Mouse (Mus musculus): ENCODE data around the gene Dcpp2. TPM values are rescaled to one million over a fixed set of nuclear protein-coding genes. Genes with fewer than 3 reads are reported as not detected.
A peak's percentile ranks its signal among the peaks of the same experiment; 100 is the strongest.
"Not testable (repeated sequence)": the region's sequence is repeated elsewhere in the genome, so short reads cannot be mapped to it uniquely, and the experiment has no call there.

Dcpp2 gene
- total RNA-seq (2015; ENCODE audit: low replicate concordance), result not detected in 2 replicates
- total RNA-seq (2017; ENCODE audit: low replicate concordance), result not detected in 2 replicates

DNA sequence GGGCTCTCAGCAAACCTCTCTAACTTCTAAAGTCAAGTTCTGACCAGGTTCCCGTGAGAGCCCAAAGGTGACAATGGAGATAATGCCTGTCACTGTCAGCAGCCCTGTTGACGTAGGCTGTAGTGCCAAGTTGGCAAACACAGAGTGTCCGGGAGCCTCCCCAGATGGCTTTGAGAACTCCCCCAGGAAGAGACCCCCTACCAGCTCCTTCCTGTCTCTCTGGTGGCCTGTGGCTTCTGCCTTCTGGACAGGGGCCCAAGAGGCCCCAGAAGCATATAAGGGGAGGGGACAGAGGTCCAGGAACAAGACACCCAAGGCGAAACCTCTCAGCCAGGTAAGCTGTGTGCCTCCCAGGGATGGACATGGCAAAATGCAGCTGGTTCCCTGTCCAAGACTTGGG lies at the start of gene Dcpp2, which contains the start of gene Dcpp1:
Gene Dcpp2, plus strand, starts transcription at position 305 of the 400 bp plus-strand sequence.
Gene Dcpp1, plus strand, starts transcription at position 301 of the 400 bp plus-strand sequence.
- ATAC-seq (replicated peaks; ENCODE audit: low FRiP score, poor library complexity, severe bottlenecking), result not testable (repeated sequence)

DNA sequence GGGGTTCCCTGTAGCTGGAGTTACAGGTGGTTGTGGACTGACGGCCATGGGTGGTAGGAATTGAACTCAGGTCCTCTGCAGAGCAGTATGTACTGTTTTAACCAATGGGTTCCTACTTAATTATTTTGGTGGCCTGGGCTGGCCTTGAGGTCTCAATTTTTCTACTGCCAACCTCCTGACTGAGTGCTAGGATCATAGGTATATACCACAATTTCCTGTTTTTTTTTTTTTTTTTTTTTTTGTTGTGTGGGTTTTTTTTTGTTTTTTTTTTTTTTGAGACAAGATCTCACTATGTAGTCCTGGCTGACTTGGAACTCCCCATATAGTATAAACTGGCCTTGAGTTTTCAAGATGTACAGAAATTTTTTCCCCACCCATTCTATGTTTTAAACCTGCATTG lies 49.5 kb upstream of the Dcpp2 start:
- no peak for ATAC-seq (replicated peaks; ENCODE audit: low FRiP score, poor library complexity, severe bottlenecking)

DNA sequence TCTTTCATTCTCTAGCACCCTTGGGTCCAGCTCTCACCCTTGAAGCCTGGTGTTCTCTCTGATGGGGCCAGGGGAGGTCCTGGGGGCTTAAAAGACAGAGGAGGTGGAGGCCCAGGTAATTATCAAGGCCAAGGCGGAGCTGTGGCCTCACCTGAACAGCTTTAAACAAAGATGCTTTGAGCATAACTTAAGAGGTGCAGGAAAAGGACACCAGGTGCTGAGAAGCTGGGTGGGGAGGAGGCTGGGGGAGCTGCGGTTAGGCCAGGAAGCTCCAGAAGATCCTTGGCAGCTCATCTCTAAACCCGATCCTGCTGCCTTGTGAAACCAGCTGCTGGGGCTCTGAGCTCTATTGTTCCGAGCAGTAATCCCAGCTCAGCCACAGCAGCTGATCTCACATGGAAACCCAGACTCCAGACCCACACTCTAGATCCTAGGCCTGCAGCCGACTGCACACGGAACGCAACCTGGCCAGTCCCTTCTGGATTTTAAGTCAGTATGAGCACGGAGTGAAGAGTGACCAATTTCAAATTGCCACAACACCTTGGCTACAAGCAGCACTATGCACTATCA lies 44.6 kb upstream of the Dcpp2 start, which contains the start of gene Prss33:
Gene Prss33, minus strand, starts transcription at position 51 of the 570 bp plus-strand sequence.
- ATAC-seq (replicated peaks; ENCODE audit: low FRiP score, poor library complexity, severe bottlenecking), result no peak

DNA sequence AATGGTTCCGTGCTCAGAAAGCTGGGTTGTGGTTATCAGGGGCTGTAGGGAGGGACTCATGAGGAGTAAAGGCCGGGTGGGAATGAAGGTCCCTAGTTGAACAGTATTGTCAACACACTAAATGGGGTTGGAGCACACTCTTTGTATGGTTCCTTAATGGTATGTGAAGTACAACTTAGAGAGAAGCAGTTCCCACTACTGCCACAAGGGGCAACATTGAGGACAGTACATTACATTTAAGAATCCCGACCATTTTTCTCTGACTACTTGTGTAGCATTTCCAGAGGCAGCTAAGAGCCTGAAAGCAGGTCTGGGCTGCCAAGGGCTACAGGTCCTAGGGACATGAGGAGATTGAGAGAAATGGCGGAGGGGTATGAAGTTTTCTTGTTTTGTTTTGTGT lies 39.5 kb upstream of the Dcpp2 start:
- peak; percentile 72 for ATAC-seq (replicated peaks; ENCODE audit: low FRiP score, poor library complexity, severe bottlenecking)

DNA sequence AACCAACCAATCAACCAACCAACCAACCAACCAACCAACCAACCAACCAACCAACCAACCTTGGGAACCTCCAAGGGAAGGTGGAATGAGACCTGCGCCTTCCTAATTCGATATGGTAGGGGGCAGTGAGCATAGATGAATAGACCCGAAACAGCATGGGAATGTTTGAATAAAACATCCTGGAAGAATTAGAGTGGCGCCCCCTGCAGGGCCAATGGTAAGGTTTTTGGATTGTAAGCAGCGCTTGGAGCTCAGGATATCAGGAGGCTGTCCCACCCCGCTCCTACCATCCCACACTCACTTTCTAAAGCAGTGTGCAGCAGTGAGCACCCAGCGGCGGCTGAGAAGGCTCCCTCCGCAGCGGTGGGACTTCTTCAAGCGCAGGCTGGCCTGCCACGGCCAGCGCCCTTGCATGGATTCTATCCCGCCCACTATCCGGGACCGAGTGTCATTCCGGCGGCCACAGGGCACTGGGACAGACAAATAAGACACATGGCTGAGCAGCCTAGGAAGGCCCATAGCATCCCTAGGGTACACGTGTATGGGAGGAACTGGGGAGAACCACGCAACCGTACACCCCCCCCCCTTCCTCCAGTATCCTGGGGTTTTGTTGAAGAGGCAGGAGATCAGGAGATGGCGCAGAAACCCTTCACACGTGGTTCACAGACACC lies 37.4 kb upstream of the Dcpp2 start:
- ATAC-seq (replicated peaks; ENCODE audit: low FRiP score, poor library complexity, severe bottlenecking), result no peak

DNA sequence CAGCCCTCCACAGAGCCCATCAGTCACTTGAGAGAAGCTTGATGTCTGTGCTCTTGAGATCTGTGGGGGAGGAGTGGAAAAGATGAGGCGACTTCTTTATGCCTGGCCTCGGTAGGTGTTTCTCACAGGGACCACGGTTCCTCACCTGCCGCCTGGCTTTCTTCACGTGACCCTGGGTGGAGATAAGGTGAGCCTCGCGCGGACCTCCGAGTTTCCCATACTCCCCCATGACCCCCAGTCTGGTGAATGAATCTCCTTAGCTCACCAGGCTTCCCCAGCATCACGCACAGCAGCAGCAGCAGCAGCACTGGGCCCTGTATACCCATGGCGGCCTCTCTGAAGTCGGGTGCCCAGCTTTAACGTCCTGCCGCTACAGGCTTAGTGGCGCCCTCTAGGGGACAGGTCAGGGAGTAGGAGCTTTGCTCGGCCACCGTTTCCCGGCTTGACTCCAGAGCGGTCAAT lies 36.8 kb upstream of the Dcpp2 start, which contains the start of the genes Prss32 and Prss41:
Gene Prss32, plus strand, starts transcription at position 44 of the 462 bp plus-strand sequence.
Gene Prss41, minus strand, starts transcription at position 361 of the 462 bp plus-strand sequence.
- ATAC-seq (replicated peaks; ENCODE audit: low FRiP score, poor library complexity, severe bottlenecking), result peak; percentile 64

DNA sequence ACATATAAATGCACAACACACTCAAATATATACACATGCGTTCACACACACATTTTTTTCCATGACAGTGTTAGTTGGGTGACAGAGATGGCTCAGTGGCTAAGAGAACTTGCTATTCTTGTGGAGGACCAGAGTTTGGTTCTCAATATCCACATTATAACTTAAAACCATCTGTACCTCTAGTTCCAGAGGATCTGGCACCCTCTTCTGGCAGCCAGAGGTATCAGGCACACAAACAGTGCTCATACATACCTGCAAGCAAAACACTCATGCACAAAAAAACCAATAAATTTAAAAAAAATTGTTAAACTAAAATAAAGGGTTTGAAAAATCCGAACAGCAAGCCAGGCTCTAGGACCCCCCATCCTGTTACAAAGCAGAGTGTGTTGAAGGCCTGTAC lies 30.7 kb upstream of the Dcpp2 start:
- ATAC-seq (replicated peaks; ENCODE audit: low FRiP score, poor library complexity, severe bottlenecking), result no peak

DNA sequence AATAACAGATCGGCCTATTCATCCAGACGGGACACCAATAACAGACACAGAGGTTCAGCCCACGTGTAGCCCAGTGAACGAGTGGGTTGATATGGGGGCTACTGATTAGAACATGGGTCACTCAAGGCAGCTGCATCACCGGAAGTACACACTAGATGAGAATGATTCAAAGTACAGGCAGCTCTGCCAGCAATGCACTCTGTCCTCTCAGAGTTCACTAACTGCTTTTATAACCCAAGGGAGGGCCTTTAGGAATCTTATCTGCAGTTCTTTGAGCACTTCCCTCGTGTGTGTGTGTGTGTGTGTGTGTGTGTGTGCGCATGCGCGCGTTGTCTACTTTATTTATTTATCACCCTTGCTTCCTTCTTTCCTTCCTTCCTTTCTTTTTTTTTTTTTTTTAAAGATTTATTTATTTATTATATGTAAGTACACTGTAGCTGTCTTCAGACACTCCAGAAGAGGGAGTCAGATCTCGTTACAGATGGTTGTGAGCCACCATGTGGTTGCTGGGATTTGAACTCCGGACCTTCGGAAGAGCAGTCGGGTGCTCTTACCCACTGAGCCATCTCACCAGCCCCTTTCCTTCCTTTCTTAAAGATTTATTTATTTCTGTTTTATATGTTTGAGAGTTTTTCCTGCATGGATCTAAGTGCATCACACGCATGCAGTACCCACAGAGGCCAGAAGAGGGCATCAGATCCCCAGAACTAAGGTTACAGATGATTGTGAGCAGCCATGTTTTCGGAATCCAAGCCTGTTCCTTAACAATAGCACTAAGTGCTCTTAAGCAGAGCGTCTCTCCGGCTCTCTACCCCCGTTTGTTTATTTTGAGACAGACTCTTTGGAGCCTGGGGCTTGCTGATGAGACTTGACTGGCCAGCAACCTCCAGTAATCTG lies 29.6 kb upstream of the Dcpp2 start:
- ATAC-seq (replicated peaks; ENCODE audit: low FRiP score, poor library complexity, severe bottlenecking), result 0 out of 2 replicates have a peak, but pooled peaks have one; percentile 47

DNA sequence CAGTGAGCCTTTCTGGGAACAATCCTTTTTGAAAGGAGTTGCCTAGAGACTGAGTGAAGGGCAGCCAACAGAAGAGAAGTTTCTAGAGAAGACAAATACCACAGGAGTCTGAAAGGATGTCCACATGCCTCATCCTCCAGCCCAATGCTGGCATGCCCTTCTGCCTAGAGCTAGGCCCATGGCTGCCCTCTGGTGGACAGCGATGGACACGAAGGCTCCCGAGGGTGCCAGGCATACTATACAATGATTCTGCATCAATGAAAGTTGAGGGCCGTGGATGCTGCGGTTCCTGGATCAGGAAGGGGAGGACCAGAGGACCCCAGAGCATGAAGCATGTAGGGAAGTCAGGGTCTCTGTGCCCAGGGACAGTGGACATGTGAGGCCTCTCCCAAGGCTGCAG lies 27.4 kb upstream of the Dcpp2 start:
- peak; percentile 84 for ATAC-seq (replicated peaks; ENCODE audit: low FRiP score, poor library complexity, severe bottlenecking)

DNA sequence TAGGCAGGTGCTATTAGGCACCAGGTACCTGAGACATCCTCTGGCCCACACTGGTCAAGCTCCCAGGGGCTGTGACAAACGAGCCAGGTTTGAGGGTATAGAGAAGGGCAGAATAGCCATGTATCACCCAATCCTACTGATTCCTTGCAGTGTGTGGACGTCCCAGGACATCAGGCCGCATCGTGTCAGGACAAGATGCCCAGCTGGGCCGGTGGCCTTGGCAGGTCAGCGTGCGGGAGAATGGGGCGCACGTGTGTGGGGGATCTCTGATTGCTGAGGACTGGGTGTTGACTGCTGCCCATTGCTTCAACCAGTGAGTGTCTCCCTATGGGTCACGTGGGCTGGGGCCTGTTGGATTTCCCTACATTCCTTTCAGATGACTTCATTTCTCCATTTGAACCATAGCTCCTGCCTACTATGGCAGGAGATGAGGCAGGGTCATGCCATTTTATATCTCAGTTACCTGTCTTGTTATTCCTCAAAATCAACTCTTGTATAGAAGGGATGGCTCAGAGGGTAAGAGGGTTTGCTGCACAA lies 26.4 kb upstream of the Dcpp2 start:
- no peak for ATAC-seq (replicated peaks; ENCODE audit: low FRiP score, poor library complexity, severe bottlenecking)

DNA sequence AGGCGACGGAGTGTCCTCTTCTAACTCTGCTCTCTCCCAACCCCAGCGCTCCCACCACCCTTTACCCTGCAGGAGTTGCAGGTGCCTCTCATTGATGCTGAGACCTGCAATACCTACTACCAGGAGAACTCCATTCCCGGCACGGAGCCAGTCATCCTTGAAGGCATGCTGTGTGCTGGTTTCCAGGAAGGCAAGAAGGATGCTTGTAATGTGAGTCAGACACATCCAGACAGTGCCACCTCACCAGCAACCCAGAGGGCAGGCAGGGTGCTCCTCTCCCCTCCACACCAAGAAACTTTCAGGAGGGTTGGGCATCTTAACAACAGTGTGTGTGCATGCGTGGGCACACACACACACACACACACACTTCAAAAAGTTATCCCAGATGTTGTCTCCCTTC lies 23.5 kb upstream of the Dcpp2 start:
- no peak for ATAC-seq (replicated peaks; ENCODE audit: low FRiP score, poor library complexity, severe bottlenecking)

DNA sequence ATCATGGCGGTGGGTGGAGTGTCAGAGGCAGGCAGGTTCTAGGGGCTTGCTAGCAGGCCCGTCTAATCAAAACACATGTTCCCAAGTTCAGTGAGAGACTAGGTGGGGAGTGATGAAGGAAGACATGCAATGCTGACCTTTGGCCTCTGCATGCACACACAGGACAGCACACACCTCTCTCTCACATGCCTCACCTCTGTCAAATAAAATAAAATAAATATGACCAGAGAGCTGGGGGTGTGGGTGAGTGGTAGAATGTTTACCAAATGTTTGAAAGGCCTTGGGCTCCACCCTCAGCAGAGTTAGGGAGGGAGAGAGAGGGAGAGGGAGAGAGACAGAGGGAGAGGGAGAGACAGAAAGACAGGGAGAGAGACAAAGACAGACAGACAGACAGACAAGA lies 22.8 kb upstream of the Dcpp2 start:
- no peak for ATAC-seq (replicated peaks; ENCODE audit: low FRiP score, poor library complexity, severe bottlenecking)

DNA sequence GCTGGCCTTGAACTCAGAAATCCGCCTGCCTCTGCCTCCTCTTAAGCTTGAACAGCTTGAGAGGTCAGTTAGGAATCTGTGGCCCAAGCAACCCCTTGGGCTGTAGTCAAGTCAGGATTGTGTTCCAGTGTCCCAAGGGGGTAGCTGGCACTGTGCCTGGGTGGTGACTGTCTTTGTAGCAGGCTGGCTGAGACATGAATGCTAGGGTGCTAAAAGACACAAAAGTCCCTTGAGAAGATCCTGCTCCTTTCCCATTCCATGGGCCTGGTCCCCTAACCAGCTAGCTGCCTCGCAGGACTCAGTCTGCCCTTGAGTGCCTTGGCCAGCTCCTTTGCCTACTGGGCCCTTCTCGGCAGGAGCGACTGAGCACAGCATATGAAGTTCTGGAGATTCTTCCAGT lies 17.8 kb upstream of the Dcpp2 start:
- no peak for ATAC-seq (replicated peaks; ENCODE audit: low FRiP score, poor library complexity, severe bottlenecking)

DNA sequence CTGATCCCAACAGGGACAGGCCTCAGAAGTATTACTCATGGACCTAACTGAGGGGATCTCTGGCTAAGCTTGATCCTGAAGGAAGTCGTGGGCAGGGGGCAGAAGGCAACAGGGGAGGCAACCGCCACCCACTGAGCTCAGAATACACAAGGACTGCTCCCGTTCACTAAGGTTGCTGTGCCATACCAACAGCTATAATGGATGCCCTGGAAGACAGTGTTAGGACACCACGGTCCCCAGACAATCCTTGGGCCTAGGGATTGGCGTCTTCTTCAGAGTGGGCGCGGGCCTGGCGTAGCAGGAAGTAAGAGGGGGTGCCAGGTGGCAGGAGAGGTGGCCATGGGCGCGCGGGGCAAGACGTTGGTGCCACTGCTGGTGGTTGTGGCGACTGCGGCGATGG lies 12.9 kb upstream of the Dcpp2 start, which contains the start of gene Prss21:
Gene Prss21, plus strand, starts transcription at position 301 of the 400 bp plus-strand sequence.
- ATAC-seq (replicated peaks; ENCODE audit: low FRiP score, poor library complexity, severe bottlenecking), result no peak

DNA sequence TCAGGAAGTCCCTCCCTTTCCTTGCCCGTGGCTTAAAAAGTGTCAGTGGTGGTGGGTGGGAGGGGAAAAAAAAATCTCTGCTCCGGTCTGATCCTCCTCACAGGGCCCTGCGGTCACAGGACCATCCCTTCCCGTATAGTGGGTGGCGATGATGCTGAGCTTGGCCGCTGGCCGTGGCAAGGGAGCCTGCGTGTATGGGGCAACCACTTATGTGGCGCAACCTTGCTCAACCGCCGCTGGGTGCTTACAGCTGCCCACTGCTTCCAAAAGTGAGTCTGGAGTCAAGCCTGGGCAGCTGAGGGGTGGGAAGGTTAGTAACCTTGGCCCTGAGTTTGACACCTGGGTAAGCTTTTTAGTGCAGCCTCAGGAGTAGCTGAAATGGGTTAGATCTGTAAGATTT lies 12.2 kb upstream of the Dcpp2 start:
- ATAC-seq (replicated peaks; ENCODE audit: low FRiP score, poor library complexity, severe bottlenecking), result no peak

DNA sequence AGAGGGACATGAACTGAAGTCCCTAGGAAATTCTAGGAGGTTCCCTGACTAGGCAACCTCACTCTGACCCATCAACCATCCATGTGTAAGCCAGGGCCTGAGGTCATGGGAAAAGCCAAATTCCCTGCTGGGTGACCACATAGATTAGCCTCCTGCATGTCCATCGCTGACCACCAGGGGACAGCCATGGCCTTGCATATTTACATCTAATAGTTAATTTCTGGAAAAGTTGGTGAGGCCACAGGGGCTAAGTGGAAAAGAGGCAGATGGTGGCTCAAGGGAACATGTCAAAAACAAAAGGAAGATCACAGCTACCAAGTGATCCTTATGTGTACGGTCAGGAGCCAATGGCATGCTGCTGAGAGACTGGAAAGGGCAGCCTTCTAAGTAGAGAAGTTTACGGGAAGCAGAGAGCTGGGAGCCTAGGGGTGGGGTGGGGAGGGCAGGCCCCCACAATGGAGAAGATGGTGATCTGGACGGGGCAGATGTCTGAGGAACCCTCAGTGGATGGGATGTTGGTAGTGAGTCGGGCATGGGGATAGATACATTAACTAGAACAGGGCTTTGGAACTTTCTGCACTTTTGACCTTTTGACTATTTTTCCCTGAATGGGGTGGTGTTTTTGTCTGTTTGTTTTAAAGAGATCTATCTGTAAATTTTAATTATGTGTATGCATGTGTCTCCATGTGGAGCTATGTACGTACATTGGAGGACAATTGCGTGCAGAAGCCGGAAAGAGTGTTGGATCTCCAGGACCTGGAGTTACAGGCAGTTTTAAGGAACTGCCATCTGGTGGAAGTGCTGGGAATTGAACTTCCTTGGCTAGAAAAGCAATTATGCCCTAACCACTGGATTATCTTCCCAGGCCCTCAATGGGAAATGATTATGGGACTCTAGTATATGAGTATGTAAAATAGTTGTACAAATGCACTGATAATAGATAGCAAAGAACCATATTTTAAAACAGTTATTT lies 6.5 kb upstream of the Dcpp2 start:
- no peak for ATAC-seq (replicated peaks; ENCODE audit: low FRiP score, poor library complexity, severe bottlenecking)

DNA sequence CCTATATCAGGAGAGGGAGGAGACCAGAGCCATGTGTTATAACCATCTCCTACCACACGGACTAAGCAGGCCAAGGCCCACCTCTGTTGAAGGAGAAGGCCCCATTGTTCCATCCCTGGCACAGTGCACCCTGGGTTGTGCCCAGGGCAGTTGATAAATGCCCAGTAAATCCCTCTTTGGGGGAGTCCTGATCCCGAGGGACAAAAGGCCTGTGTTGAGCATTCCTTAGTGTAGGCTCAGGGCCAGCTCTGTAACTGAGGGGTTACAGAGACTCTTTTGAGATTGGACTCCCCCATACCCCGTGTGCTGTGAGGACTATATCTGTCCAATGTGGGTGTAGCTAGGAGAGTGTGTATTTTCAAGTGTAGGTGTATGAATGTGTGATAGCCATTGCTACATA lies 3.9 kb upstream of the Dcpp2 start:
- ATAC-seq (replicated peaks; ENCODE audit: low FRiP score, poor library complexity, severe bottlenecking), result no peak

DNA sequence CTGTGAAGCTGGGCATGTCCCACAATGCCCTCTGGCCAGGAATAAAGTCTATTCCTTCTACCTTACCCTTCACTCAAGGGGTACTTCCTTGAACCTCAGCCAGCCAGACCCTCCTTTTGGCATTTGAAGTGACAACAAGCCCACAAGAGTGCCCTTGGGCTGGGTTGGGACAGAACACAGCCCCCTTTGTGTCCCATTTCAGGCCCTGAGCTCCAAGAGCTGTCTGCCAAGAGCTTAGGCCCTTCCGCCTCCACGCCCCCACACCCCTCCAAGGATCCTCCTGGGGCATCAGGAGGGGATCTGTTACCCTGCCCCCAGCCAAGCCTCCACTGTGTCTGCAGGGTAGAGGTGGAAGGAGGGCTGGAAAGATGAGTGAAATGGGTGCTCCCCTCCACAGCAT lies 3.5 kb upstream of the Dcpp2 start:
- no peak for ATAC-seq (replicated peaks; ENCODE audit: low FRiP score, poor library complexity, severe bottlenecking)

DNA sequence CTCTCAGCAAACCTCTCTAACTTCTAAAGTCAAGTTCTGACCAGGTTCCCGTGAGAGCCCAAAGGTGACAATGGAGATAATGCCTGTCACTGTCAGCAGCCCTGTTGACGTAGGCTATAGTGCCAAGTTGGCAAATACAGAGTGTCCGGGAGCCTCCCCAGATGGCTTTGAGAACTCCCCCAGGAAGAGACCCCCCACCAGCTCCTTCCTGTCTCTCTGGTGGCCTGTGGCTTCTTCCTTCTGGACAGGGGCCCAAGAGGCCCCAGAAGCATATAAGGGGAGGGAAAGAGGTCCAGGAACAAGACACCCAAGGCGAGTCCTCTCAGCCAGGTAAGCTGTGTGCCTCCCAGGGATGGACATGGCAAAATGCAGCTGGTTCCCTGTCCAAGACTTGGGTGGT lies 36.5 kb downstream of the Dcpp2 start, which contains the start of gene Dcpp3:
Gene Dcpp3, plus strand, starts transcription at position 301 of the 400 bp plus-strand sequence.
- not testable (repeated sequence) for ATAC-seq (replicated peaks; ENCODE audit: low FRiP score, poor library complexity, severe bottlenecking)

Measured in erythroblast, adult 5-6 weeks (primary cell).